Mouse (Mus musculus) embryonic facial prominence, embryonic 14.5 days (tissue): ENCODE measurements around the gene Ikzf4. TPM values are rescaled to one million over a fixed set of nuclear protein-coding genes. Genes with fewer than 3 reads are reported as not detected.

Experiments
- ATAC-seq: fragments of 200-750 bp; cut with Nextera tagmentation; 2 replicates; pipeline ENCODE4 v1.8.0; 2017; ENCODE audit warnings: low read depth, moderate number of reproducible peaks, moderate TSS enrichment
- DNase-seq: peaks from one replicate; pipeline ENCODE4 v3.0.0-alpha.2; 2015; ENCODE audit warnings: low spot score
- H3K27ac ChIP-seq: fragments of 300-500 bp; sonication (generic); replicated peaks from 2 replicates; pipeline ENCODE4 v1.5.1; 2014; ENCODE audit warnings: low read depth, mild to moderate bottlenecking, low read length, moderate library complexity
- H3K27me3 ChIP-seq: fragments of 300-500 bp; sonication (generic); replicated peaks from 2 replicates; pipeline ENCODE4 v1.6.1; 2014; ENCODE audit warnings: low read length; ENCODE audit not compliant: control insufficient read depth, insufficient read depth
- H3K36me3 ChIP-seq: fragments of 300-500 bp; sonication (generic); 2 replicates; pipeline ENCODE4 v1.6.1; 2014; ENCODE audit warnings: low read length, mixed read lengths; ENCODE audit not compliant: control insufficient read depth, insufficient read depth
- H3K4me1 ChIP-seq: fragments of 300-500 bp; sonication (generic); 2 replicates; pipeline ENCODE4 v1.6.1; 2014; ENCODE audit warnings: antibody characterized with exemption, low read length; ENCODE audit not compliant: control insufficient read depth, insufficient read depth
- H3K4me2 ChIP-seq: fragments of 300-500 bp; sonication (generic); 2 replicates; pipeline ENCODE4 v1.6.1; 2014; ENCODE audit warnings: low read depth, mild to moderate bottlenecking, low read length, moderate library complexity, mixed read lengths
- H3K4me3 ChIP-seq: fragments of 300-500 bp; sonication (generic); 2 replicates; pipeline ENCODE4 v1.5.1; 2014; ENCODE audit warnings: low read depth, mild to moderate bottlenecking, low read length
- H3K9ac ChIP-seq: fragments of 300-500 bp; sonication (generic); 2 replicates; pipeline ENCODE4 v1.6.1; 2014; ENCODE audit warnings: low read depth, mild to moderate bottlenecking, low read length, moderate library complexity, mixed read lengths
- H3K9me3 ChIP-seq: fragments of 300-500 bp; sonication (generic); 2 replicates; pipeline ENCODE4 v1.6.1; 2016; ENCODE audit warnings: low read length; ENCODE audit not compliant: control insufficient read depth
- WGBS: fragments of 180-500 bp; shearing (Covaris S2); extraction: QIAGEN DNeasy Blood & Tissue Kit; methylation state at CpG from one replicate; pipeline ENCODE4 v1.1.7; 2014; 5-methylcytosine and 5-hydroxymethylcytosine counted together
- polyA plus RNA-seq: library from polyadenylated mRNA; unstranded; fragments of >200 nt; fragmentation: Nextera tagmentation; extraction: Ambion mirVana; gene quantifications from 2 replicates; pipeline ENCODE4 v1.2.1, GENCODE M21; 2014

Ikzf4 gene
- polyA plus RNA-seq, 1 experiment from 2014 or later, result 2.2 TPM

DNA sequence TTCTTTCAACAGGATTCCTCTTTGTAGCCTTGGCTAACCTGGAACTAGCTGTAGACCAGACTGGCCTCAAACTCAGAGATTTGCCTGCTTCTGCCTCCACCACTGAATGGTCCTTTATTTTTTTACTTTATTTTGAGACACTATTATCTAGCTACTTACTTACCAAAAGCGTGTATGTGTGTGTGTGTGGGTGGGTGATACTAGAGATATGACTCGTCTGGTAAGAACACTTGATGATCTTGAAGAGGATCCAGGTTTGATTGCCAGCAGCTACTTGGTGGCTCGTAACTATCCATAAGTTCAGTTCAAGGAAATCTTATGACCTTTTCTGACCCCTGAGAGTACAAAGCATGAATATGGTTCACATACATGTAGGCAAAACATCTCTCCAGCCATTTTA is 19.5 kb upstream of the Ikzf4 start:
- peaks cover 5% of the 10 kb centered on the region; the same call in 1 of the 2 replicates for H3K4me1 ChIP-seq
- H3K9me3 ChIP-seq, result no peaks in the 10 kb centered on the region
- no peak overlapping the region for H3K4me3 ChIP-seq
- H3K27ac ChIP-seq, result no peak overlapping the region
- H3K4me2 ChIP-seq, result no peak overlapping the region
- no peak for ATAC-seq
- no peaks in the 10 kb centered on the region for H3K27me3 ChIP-seq
- DNase-seq, result no peak
- 84% methylated on average over 3 of the region's 3 CpGs for WGBS
- no peaks in the 10 kb centered on the region for H3K36me3 ChIP-seq
- H3K9ac ChIP-seq, result no peak overlapping the region

DNA sequence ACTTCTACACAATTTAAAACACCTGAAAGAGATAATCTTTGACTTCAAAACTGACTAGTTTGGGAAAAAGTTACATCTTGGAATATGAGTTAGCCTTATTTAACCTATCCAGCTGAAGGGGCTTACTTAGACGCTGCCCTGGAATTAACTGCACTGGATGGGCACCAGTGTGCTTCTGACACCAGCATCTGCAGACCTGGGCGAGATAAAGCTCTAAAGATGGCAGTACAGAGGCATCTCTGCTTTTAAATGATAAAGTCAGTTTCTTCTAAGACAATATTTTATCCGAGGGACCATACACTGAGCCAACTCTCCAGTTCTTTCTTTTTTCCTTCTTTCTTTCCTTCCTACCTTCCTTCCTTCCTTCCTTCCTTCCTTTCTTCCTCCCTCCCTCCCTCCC is 19.0 kb upstream of the Ikzf4 start:
- Histone ChIP-seq H3K4me1 (peaks cover 5% of the 10 kb centered on the region; the same call in 1 of the 2 replicates), H3K4me2 (no peak overlapping the region), H3K36me3 (no peaks in the 10 kb centered on the region), H3K9ac (no peak overlapping the region), H3K27me3 (no peaks in the 10 kb centered on the region), H3K4me3 (no peak overlapping the region), H3K27ac (no peak overlapping the region), H3K9me3 (no peaks in the 10 kb centered on the region)
- no peak for DNase-seq
- WGBS, result 74% methylated on average over 3 of the region's 3 CpGs
- no peak for ATAC-seq

DNA sequence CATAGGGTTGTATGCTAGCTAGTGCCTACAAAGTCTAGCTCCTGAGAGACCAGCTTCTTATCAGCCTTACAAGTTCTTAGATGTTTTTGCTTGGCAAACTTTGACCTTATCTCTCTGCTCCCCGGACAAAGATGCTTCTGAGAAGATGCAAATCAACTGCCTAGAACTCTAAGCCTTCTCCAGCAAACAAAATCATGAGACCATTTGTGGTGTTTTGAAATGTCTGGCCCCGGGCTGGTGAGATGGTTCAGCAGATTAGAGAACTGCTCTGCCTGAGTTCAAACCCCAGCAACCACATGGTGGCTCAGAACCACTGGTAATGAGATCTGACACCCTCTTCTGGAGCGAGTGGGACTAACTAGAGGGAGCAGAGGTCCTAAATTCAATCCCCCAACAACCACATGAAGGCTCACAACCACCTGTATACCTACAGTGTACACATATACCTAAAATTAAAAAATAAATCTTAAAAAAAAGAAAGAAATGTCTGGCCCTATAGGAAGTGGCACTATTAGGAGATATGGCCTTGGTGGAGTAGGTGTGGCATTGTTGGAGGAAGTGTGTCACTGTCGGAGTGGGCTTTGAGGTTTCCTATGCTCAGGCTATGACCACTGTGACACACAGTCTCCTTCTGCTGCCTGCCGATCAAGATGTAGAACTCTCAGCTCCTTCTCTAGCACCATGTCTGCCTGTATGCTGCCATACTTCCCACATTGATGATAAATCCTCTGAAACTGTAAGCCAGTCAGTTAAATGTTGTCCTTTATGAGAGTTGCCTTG is 17.8 kb upstream of the Ikzf4 start:
- Histone ChIP-seq H3K4me3 (no peak overlapping the region), H3K36me3 (no peaks in the 10 kb centered on the region), H3K27ac (no peak overlapping the region), H3K9ac (no peak overlapping the region), H3K4me1 (peaks cover 5% of the 10 kb centered on the region; the same call in 1 of the 2 replicates), H3K9me3 (no peaks in the 10 kb centered on the region), H3K4me2 (no peak overlapping the region), H3K27me3 (no peaks in the 10 kb centered on the region)
- DNase-seq (no peak), ATAC-seq (no peak)
- WGBS, result 59% methylated on average over 5 of the region's 5 CpGs

DNA sequence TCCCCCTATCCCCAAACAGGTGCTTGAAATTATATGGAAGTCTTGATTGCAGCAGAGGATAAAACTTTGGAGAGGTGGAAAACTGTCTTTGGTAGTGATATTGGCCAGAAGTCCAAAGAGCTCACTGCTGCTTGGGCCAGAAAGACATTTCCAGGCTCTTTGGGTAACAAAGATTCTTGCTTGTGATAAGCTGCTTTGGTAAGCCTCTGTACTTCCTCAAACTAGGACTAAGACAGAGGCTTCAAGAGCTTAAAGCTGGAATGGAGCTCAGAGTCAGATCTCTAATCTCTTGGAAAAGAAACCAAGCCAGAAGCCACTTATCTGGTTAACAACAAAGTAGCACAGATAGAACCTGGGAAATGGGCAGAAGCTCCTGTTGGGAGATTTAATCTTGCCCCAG is 16.7 kb upstream of the Ikzf4 start:
- H3K9ac ChIP-seq, result no peak overlapping the region
- H3K4me2 ChIP-seq, result no peak overlapping the region
- no peaks in the 10 kb centered on the region for H3K36me3 ChIP-seq
- H3K4me3 ChIP-seq, result no peak overlapping the region
- DNase-seq (no peak), ATAC-seq (no peak)
- no peaks in the 10 kb centered on the region for H3K4me1 ChIP-seq
- no peak overlapping the region for H3K27ac ChIP-seq
- H3K27me3 ChIP-seq, result no peaks in the 10 kb centered on the region
- no peaks in the 10 kb centered on the region for H3K9me3 ChIP-seq

DNA sequence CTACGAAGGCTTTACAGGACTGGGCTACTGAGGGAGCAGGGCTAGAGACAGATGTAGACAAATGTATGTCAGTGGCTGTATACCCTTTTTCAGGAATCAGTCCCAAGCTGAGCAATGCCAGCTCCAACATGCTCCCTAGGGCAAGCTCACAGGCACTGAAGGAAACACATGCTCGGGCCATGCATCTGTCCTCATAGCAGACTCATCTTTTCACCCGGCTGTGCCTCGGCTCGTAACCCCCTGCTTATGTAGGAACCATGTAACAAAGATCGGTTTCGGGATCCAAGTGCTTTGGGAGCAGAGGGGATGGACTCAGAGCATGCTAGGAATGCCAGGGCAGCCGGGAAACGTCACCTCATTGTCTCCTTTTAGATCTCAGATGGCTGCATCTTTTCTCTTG is 13.7 kb upstream of the Ikzf4 start:
- ATAC-seq (no peak), DNase-seq (no peak)
- no peak overlapping the region for H3K9ac ChIP-seq
- no peaks in the 10 kb centered on the region for H3K36me3 ChIP-seq
- WGBS, result 56% methylated on average over 9 of the region's 9 CpGs
- no peak overlapping the region for H3K4me3 ChIP-seq
- H3K4me1 ChIP-seq, result no peaks in the 10 kb centered on the region
- H3K27ac ChIP-seq, result no peak overlapping the region
- no peak overlapping the region for H3K4me2 ChIP-seq
- no peaks in the 10 kb centered on the region for H3K27me3 ChIP-seq
- no peaks in the 10 kb centered on the region for H3K9me3 ChIP-seq

DNA sequence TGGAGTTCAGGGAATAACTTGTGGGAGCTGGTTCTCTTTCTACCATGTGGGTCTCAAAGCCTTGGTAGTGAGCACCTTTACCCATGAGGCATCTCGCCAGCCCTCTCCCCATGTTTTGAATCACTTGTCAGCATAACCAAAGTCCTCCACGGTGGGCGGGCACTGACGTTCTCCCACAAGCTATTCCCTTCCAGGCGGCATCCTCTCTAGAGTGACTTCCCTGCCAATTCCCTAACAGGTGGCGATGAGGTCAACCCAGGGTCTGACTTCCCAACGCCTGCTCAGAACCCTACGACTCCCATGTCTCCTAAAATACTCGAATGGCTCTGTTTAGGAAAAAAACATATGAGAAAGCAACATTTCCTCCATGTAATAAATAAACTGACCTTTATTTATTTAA is 12.1 kb upstream of the Ikzf4 start:
- H3K27ac ChIP-seq, result no peak overlapping the region
- H3K9ac ChIP-seq, result no peak overlapping the region
- no peaks in the 10 kb centered on the region for H3K9me3 ChIP-seq
- no peak overlapping the region for H3K4me2 ChIP-seq
- 57% methylated on average over 9 of the region's 9 CpGs for WGBS
- no peak overlapping the region for H3K4me3 ChIP-seq
- H3K36me3 ChIP-seq, result no peaks in the 10 kb centered on the region
- ATAC-seq (no peak), DNase-seq (no peak)
- H3K4me1 ChIP-seq, result 0 out of 2 replicates have a peak, but pooled peaks cover 3% of the 10 kb centered on the region
- no peaks in the 10 kb centered on the region for H3K27me3 ChIP-seq

DNA sequence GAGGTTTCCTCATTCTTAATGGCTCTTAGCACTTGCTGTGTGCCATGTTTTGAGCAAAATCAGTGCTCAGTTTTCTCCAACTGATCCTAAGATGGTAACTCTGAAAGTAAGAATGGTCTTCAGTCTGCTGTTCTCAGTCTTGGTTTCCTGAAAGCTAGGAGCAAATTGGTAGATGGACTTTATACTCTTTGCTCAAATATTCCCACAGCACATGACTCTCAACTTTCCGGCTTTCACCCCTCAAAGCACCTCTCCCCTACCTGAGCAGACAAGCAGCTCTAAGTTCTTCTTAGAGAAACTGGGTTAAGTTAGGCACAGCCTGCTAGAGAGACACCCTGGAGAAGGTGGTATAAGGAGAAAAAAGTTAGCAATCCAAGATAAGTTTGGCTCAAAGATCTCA is 10.9 kb upstream of the Ikzf4 start:
- 87% methylated on average over 1 of the region's 1 CpGs for WGBS
- H3K27me3 ChIP-seq, result no peaks in the 10 kb centered on the region
- ATAC-seq (no peak), DNase-seq (no peak)
- H3K4me2 ChIP-seq, result no peak overlapping the region
- H3K4me3 ChIP-seq, result no peak overlapping the region
- no peak overlapping the region for H3K27ac ChIP-seq
- 0 out of 2 replicates have a peak, but pooled peaks cover 3% of the 10 kb centered on the region for H3K4me1 ChIP-seq
- H3K9ac ChIP-seq, result no peak overlapping the region
- H3K36me3 ChIP-seq, result no peaks in the 10 kb centered on the region
- H3K9me3 ChIP-seq, result no peaks in the 10 kb centered on the region

DNA sequence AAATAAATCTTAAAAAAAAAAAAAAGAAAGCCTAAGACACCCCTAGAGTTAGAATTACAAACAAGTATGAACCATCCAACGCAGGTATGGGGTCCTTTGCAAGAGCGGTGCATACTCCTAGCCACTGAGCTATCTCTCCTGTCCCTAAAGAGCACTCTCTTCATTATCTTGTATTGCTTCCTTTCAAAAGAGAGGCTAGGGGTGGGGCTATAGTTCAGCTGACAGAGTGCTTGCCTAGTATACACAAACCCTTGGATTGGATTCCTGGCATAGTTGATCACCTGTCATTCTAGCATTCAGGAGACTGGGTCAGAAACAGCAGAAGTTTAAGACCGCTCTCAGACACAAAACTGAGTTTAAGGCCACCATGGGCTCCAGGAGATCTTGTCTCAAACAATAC is 9.5 kb upstream of the Ikzf4 start:
- Histone ChIP-seq H3K9me3 (no peaks in the 10 kb centered on the region), H3K4me3 (no peak overlapping the region), H3K4me1 (0 out of 2 replicates have a peak, but pooled peaks cover 3% of the 10 kb centered on the region), H3K9ac (no peak overlapping the region), H3K4me2 (no peak overlapping the region), H3K27ac (no peak overlapping the region), H3K27me3 (no peaks in the 10 kb centered on the region), H3K36me3 (no peaks in the 10 kb centered on the region)
- no peak for DNase-seq
- WGBS, result 72% methylated on average over 3 of the region's 3 CpGs
- ATAC-seq, result 0 out of 2 replicates have a peak, but pooled peaks have one; percentile 12

DNA sequence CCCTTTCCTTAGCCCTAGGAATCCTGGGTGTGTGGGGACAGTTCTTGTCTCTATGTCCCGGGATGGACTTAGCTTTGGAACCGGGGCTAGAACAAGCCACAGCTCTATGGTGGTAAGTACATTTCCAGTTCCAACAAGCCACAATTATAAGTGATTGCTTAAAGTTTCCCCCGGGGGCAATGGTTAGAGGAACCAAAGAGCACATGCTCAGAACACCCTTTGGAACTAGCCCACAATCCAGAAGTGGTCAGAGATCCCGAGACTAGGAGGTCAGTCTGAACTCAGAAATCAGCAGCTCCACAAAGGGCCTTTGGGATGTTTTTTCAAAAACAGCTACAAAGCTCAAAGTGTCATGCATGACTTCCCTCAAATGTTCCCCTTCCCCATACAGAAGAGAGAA is 8.1 kb upstream of the Ikzf4 start:
- Histone ChIP-seq H3K4me3 (no peak overlapping the region), H3K9ac (no peak overlapping the region), H3K27me3 (no peaks in the 10 kb centered on the region), H3K27ac (no peak overlapping the region), H3K4me1 (0 out of 2 replicates have a peak, but pooled peaks cover 3% of the 10 kb centered on the region), H3K9me3 (no peaks in the 10 kb centered on the region), H3K36me3 (no peaks in the 10 kb centered on the region), H3K4me2 (no peak overlapping the region)
- DNase-seq, result no peak
- no peak for ATAC-seq
- 60% methylated on average over 4 of the region's 4 CpGs for WGBS
